Mouse (Mus musculus) testis, adult 2 months (tissue): ENCODE results near the gene Vsir.

ENCODE experiments used
- CTCF ChIP-seq: fragments of 200-500 bp; IDR thresholded peaks from 2 replicates; pipeline ENCODE4 v1.5.1; 2012; ENCODE audit warnings: low read depth, mild to moderate bottlenecking, inconsistent platforms, low read length, moderate library complexity; ENCODE audit not compliant: control insufficient read depth, insufficient read depth, insufficient replicate concordance
- POLR2A ChIP-seq: fragments of 200-500 bp; IDR thresholded peaks from 2 replicates; pipeline ENCODE4 v1.6.1; 2012; ENCODE audit warnings: low read depth, mild to moderate bottlenecking, inconsistent platforms, low read length, moderate library complexity; ENCODE audit not compliant: control insufficient read depth

DNA sequence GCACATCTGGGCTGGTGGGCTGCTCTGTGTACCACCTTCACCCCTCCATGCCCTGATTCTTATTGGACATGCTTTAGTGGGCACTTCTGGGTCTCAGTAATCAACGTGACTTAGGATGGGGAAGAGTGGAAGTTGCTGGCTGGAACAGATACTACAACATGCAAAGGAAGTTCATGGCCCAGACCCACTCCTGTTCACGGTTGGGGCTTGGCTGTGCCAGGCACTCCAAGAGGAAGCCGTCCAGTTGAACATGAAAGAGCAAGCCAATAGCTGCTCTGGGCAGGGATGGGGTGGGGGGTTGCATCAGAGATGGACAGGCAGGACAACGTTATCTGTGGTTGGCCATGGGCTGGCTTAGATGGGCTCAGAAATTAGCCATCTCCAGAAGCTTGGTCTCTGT is 21.3 kb downstream of the Vsir start:
- TF ChIP-seq CTCF (no peak), POLR2A (no peak)
